Mouse (Mus musculus) left cerebral cortex, adult 18-20 months (tissue): ENCODE measurements around the gene Cdkn3. TPM values are rescaled to one million over a fixed set of nuclear protein-coding genes. Genes with fewer than 3 reads are reported as not detected.
"Not testable (repeated sequence)": the region's sequence is repeated elsewhere in the genome, so short reads cannot be mapped to it uniquely, and the experiment has no call there.

ENCODE experiments used
- DNase-seq, 2 experiments: peaks; one replicate each; pipeline ENCODE4 v3.0.0; 2021 to 2022; ENCODE audit warnings: low spot score in 2 of 2, mixed read lengths in 1 of 2
- long read RNA-seq, 2 experiments: library from polyadenylated mRNA; stranded (forward); transcript quantifications; one replicate each; pipeline ENCODE4 v2.0.0; 2021
- total RNA-seq, 2 experiments: library from RNA; stranded (reverse); gene quantifications; 2 replicates each; pipeline ENCODE4 v1.2.3; 2021

Gene Cdkn3
- 1 to 10 TPM; 1.0 to 1.2 TPM for total RNA-seq
- long read RNA-seq, experiment 1 = 0 reads
- long read RNA-seq, experiment 2, partial matches to known transcripts = 0 of 3 reads
- long read RNA-seq, experiment 2, other reads (novel, unspliced or antisense) = 3 of 3 reads

DNA sequence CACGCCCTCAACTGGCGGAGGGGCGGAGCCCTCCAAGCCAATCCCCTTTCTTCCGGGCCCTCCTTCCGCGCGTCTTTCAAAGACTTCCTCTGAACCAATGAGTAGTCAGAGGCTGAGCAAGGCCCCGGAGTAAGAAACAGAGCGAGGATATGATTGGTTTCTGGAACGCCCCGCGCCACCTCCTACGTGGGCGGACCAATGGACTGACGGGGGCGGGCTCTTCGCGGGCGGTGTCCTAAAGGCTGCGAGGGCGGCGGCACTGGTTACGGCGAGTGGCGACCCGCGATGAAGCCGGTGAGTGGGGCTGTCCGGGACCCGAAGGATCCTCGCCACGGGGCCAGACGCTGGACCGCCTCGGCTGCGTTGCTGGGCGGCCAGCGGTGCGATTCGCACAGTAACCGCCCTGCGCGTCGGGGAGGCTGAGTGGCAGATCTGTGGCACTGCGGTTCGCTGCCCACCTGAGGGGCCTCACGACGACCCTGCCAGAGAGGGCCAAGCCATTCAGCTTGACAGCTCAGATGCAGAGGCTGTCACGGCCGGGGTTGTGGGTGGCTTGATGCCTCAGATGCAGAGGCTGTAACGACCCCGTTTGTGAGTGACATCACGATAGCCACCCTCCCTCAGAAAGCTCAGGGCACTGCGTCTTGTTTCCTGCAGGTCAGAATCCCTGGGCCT lies at the start of gene Cdkn3:
Gene Cdkn3 (plus strand): TSS at position 187 of the 675 bp plus-strand sequence.
- DNase-seq = peak; percentile 76 to 88

DNA sequence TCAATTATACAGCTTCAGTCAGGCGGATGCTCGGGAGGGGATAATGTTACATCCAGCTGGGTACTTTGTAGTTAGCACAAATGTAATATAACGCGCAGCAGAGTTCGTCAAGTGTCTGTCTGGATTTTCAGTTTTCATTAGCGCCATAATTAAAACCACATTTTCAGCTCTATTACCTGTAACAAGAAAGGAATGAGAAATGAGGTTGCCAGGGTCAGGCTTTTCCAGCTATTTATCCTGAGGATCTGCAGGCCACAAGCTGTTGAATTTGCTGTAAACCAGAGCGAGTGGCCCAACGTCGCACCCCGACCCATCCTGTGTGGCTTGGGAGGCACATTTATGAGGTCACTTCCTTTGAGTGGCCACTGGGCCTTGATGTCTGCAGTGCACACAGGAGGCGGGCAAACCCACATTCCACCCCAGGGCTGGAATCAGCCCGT lies 41.8 kb upstream of the Cdkn3 start:
- no peak for DNase-seq

DNA sequence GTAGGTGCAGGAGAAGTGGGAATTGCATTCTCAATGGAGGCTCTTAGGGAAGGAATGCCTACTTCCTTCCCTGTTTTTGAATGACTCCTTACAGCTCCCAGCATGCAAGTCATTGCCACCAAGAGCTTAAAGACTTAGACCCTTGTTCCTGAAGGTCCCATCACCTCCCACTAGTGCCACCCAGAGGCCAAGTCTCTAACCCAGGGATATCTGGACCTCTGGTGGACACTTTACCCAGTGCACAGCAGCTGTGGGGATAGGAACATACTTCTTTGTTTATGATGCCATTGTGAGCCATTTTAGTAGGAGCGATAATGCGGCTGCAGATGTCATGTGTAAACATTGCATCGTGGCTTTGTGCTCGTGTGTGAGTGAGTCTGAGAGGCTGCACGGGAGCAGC lies 38.3 kb upstream of the Cdkn3 start:
- no peak for DNase-seq

DNA sequence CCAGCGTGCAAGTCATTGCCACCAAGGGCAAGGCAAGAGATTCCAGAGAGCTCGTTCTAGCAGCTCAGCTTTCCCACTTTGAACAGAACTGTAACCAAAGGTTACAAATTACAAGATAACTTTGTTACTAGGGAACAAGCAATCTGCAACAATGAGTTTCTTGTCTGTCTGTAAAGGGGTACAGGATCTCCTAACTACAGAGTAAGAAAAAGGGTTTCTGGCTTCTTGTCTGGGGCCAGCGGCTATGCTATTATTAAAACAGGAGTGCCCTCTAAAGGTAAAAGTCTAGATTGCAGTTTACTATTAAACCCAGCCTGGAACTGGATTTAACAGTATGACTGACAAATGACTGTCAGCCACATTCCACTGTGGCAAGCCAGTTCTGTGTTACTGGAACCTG lies 36.5 kb upstream of the Cdkn3 start:
- no peak for DNase-seq

DNA sequence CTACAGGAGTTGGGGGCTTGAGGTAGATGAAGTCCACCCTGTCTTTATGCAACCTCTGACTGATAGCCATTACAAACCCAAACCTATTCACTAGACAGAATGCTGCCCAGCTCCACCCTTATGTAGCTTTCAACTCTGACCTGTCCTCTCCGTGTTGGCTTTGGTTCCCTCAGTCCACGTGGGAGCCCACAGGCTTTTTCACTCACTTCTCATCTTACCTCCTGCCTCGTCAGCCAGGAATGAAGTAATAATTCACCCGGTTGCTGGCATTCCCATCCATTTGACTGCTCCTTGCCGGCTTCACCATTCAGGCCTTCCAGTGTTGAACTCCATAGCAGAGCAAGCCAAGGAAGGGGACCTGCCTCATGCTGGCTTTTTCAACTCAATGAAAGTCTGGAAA lies 35.4 kb upstream of the Cdkn3 start:
- DNase-seq = no peak

DNA sequence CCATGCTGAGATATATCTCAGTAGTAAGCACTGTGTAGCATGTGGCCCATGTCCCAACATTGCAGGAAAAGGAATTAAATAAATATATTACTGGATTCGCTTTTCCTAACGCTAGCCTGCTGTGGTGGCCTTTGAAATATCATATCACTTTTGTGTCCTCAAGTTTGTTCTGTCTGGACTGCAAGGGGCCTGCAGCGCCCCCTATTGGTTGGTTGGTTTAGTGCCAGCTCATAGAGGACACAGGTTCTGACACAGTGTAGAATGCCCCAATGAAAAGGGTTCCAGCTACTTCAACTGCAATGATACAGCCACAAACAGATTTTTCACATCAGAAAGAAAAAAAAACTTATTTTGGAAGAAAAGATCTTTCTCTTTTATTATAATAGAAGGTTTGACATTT lies 34.6 kb upstream of the Cdkn3 start:
- DNase-seq = peak in 1 of 2 experiments; percentile 9

DNA sequence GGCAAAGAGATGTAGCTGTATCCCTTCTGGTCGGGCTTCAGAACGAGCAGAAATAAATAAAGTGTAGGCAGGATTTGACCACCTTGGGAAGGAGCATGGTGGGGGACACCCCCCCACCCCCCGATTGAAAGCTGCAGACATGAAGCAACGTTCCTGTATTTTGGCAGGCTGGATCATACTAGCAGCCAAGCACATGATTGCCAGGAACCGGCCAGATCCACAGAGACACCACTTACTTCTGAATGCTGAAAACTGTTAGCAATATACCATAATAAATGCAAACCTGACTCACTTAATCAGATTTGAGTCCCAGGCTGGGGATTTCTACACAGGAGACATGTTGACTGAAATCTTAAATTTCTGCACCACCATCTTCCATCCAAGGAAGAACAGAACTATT lies 26.1 kb upstream of the Cdkn3 start:
- DNase-seq = no peak

DNA sequence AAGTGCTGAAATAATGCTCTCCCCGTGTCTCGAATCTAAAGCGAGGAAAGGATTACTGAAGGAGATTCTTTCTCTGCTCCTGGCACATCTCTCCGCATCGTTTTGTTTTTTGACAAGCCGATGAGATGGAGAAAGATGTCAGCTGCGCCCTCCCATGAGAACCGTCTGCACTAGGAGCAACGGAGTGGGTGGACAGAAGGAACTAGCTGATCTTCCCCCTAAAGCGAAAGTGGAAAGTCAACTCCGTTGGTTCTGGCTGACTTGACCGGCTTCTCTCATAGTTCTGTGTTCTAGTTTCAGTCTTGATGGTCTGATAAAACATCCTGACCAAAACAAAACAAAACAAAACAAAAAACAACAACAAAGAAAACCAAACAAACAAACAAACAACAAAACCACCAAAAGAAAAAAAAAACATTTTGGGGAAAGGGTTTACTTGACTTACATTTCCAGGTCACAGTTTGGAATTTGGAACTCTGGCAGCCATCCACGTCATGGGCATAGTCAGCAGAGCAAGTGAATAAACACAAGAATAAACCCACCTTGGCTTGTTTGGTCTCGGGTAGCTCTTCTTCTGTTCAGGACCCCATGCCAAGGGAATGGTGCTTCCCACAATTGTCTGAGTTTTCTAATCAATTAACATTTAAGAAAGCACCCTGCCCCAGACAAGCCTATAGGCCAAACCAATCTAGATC lies 25.4 kb upstream of the Cdkn3 start:
- no peak for DNase-seq

DNA sequence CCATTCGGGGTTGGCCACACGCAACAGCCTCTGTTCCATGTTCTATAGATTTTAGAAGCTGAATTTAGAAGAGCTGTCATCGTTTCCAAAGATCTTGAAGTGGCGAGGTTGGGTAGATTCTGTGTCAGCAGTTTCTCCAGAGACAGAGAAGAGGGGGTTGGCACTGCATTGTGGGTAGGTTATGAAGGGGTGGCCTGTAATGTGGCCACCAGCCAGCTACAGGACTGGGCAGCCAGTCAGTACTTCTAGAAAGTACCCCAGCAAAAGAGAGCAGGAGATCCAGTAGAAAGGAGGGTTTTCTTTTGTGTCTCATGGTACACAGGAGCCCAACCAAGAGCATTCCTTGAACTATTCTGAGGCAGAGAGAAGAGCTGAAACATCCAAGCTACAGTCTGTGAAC lies 24.0 kb upstream of the Cdkn3 start:
- no peak for DNase-seq

DNA sequence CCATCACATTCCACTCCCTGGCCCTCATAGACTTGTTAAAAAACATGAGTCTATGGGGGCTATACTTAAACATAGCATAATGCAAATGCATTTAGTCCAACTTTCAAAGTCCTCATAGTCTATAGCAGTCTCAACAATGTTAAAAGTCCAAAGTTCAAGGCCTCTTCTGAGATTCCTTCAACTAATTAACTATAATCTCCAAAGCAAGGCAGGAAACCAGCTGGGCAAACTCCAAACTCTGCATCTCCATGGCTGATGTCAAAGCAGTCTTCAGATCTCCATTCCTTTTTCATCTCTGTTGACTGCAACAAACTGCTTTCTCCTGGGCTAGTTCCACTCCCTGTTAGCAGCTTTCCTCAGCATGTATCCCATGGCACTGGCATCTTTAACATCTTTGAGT lies 23.0 kb upstream of the Cdkn3 start:
- DNase-seq = not testable (repeated sequence)

DNA sequence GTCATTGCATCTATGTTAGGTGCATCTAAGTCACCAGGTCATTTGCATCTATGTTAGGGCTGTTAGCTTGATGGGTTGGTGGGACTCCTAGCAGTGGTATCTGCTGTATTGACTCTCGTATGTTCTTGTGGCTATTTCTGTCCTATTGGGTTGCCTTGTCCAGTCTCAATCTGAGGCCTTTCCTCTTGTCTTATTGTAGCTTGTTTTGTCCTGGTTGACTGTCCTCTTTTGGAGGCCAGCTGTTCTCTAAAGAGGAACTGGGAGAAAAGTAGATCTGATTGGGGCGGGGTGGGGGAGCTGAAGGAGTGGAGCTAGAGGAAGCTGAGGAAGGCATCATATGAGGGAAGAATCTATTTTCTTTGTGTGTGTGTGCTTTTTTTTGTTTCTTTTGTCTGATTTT lies 17.7 kb upstream of the Cdkn3 start:
- no peak for DNase-seq

DNA sequence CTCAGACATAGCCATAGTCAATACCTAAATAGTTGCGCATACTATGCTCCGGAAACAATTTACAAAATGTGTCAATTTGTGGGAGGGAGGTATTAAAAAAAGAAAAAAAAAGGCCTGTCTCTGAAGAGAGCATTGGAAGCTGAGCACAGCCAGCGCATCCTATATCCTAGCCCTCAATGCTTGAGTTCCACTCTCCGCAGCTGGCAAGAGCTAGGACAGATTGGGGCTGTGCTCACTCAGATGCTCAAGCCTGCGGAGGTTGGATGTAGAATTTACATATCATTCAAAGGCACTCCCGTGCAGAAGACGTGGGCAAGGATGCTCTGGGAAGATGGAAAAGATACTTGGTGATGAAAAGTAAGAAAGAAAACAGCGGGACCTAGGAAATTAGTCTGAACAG lies 14.9 kb upstream of the Cdkn3 start:
- peak in 1 of 2 experiments; percentile 18 for DNase-seq

DNA sequence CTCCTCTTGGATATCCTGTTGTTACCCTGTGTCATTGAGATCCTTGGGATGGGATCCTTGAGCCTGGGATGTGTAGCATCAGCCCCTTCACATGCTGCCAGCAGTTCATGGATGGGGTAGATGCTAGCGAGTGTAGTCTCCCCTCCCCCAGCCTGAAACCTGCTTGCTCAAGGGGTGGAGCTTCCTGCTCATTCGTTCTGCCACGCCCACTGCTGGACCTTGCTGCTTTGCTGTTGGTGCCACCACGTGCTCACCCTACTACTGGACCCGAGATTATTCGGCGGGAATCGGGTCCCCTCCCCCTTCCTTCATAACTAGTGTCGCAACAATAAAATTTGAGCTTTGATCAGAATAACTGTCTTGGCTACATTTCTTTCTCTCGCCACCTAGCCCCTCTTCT lies 6.0 kb upstream of the Cdkn3 start:
- DNase-seq = not testable (repeated sequence)

DNA sequence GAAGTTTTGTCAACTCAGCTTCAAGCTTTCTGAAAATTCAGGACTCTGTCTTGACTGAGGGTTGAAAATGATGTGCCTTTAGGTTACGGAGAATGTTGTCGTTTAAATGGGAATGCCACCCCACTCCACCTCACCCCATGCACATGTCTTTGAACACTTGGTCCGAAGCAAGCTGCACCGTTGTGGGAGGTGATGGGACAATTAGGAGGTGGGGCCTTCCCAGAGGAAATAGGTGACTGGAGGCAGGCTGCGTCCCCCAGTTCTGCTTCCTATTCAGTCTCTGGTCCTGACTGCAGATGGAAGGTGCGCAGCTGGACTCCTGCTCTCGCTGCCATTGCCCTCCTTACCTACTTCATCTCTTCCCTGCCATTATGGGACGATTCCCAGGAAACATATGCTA lies 4.5 kb upstream of the Cdkn3 start:
- DNase-seq = no peak

DNA sequence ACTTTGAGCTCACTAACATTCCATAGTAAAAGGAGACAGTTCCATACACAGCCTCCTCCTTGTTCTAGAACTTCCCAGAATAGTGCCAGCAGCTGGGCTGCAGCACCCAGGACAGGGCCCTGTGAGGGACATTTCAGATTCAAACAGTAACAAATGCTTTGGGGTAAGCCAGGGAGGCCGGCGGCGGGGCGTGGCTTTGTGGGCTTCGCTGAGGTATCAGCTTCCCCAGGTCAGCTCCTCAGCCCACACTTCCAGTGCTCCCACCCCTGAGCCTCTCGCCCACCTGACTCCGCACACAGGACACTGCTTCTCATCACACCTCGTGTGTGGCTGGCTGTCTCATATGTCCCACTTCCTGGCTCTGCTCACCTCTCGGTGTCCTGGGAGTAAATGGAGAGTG lies 2.6 kb upstream of the Cdkn3 start:
- no peak for DNase-seq

DNA sequence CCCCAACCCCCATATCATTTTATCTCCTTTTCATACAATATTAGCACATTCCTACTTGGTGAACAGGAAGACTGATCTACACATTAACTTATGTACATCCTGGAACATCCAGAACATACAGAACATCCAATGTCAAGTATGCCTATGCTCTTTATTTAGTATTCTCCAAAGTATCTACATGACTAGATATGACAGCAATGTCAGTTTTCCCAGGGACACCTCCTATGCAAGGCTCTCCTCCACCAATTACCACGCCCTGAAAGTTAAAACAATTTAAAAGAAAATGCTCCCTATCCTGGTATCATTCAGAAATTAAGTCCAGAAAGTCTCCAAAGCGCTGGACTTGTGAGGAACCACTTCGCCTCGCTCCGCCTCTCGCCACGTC lies 379 bp upstream of the Cdkn3 start:
- DNase-seq = no peak

DNA sequence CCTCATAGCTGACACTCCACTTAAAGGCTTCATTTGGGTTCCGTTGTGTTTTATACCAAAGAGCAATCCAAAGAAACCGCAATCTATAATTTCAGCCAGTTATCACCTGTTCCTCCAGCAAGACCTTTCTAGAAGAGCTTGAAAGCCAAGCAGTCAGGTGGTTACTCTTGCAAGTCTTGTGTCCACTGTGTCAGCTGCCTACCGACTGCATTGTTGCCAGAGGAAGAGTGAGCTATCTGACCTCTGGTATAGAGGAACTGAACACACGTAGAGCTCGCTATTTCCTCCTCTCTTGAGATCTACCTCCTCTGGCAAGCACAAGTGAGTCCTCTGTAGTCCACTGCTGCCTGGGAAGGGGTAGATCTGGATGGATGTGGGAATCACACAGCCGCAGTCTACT lies 845 bp downstream of the Cdkn3 start:
- DNase-seq = no peak

DNA sequence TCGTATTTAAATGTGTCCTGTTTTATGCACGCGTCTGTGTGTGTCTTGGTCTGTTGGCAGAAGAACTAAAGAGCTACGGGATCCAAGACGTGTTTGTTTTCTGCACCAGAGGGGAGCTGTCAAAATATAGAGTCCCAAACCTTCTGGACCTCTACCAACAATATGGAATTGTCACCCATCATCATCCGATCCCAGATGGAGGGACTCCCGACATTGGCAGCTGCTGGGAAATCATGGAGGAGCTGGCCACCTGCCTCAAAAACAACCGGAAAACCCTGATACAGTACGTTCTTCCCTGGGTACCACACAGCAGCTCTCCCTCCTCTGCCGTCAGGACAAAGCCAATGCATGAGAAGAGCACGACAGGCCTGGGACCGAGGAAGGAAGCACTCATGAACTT lies 6.8 kb downstream of the Cdkn3 start:
- DNase-seq = no peak

DNA sequence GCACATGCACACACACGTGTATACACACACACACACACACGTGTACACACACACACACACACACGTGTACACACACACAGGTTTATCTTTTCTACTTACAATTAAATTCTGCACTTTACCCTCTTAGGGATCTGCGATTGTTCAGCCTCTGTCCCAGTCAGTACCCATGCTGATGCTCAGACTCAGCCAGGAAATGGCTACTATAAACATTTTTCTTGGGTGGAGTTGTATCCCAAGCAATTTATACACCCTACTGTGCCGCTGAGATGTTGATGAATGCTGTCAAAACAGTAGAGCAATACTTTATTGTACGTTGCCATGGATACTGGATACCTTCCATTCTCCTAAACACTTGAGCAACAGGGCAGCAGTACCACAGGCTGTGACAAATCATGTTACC lies 9.7 kb downstream of the Cdkn3 start:
- no peak for DNase-seq

DNA sequence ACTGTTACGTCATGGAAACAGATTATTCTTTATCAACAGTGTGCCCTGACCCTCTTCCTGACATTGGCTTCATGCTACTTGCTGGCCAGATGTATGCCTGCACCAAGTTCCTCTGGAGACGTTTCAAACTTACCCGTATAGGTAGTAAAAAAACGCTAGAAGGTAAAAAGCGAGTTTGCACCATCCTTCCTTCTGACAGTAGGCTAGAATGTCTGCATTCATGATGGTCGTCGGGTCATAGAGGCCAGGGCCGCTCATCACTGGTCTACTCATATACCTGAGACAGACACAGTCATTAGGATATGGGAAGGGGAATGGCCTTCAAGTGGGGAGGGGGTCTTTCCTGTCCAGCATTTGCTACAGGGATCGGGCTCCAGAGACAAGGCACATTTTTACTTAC lies 18.4 kb downstream of the Cdkn3 start:
- DNase-seq = no peak

DNA sequence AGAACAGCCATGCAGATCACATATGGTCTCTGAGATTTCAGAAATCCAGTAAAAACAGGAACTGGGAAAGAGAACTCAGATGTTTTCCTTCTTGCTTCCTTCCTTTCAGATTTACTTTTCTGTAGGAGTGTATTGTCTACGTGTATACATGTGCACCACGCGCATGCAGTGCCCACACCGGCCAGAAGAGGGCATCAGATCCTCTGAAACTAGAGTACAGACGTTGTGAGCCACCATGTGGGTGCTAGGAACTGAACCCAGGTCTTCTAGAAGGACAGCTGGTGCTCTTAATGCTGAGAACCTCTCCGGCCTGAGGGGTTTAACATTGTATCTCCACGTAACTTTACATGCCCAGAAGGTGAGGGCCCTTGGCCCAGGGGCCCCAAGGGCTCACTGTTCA lies 18.9 kb downstream of the Cdkn3 start:
- DNase-seq = no peak

DNA sequence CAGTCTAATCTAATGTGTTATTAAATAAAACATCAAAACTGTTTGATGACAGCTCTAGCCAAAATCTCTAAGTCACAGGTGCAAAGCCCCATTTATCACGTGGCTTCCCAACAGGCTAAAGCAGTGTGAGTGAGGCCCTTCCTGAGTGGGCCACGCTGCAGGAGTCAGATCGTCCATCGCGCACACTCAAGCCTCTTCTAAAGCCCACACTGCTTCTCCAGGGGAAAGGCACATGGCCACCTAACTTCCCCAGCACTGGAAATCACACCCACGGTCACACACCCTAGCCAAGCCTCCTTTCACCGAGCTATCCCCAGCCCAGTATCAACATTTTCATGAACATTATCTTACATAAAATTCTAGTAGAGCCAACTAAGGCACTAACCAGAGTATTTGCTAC lies 20.7 kb downstream of the Cdkn3 start:
- DNase-seq = no peak
